Mouse (Mus musculus): ENCODE measurements around the gene Col9a2. TPM values are rescaled to one million over a fixed set of nuclear protein-coding genes. Genes with fewer than 3 reads are reported as not detected.

Gene Col9a2
- total RNA-seq, 2 experiments from 2014 or later: not detected

DNA sequence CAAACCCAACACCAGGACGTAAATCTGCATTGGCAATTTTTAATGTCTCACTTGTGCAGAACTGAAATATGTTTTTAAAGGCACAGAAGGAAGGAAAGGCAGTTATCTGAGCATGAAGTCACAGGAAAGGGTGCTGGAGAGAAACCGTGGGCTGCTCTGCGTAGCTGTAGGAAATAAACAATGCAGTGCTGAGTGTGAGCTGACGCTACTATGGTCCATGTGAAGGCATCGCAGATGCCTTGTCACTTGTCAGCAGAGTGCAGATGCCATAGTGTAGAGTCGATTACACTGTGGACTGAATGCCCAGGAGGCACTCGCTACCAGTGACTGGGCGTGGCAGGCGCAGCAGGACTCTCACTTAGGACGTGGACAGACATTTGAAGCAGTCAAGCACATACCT, 20.0 kb downstream of the Col9a2 start:
- peak; percentile 89 for ATAC-seq (replicated peaks; ENCODE audit: low FRiP score, poor library complexity, severe bottlenecking)

DNA sequence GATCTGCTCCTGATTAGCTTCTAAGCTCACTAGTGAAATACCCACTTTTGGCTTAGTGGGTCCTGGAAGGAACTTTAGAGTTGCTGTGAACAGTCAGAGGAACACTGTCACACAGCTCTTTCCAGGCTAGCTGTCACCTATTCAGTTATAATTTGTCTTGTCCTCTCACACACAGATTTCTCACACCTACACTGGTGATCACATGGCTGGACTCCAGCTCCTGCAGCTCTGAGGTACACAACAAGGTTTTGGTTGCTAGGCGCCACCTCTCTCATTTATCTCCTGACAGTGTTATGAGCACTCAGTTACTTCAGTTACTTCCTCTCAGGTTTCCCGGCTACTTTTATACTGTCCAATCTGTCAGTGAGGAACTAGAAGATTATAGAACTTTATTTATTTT, 26.2 kb downstream of the Col9a2 start:
- ATAC-seq (replicated peaks; ENCODE audit: low FRiP score, poor library complexity, severe bottlenecking): no peak

DNA sequence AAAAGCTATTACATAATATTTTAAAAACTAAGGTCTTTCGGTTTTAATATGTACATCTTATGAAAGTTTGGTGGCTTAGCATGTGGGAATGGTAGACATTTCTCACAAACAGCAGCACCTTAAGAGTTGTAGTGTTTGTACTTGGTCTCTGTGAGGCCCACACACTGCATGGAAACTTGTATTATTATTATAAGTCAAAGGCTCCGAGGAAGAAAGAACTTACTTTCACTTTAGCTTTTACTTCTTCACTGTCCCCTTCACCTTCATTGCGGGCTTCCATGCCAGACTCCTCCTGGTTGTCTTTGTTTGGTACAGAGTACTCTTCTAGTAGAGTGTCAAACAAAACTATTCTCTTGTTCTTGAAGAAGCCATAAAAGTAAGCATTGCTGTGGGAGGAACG, 35.1 kb downstream of the Col9a2 start:
- no peak for ATAC-seq (replicated peaks; ENCODE audit: low FRiP score, poor library complexity, severe bottlenecking)

DNA sequence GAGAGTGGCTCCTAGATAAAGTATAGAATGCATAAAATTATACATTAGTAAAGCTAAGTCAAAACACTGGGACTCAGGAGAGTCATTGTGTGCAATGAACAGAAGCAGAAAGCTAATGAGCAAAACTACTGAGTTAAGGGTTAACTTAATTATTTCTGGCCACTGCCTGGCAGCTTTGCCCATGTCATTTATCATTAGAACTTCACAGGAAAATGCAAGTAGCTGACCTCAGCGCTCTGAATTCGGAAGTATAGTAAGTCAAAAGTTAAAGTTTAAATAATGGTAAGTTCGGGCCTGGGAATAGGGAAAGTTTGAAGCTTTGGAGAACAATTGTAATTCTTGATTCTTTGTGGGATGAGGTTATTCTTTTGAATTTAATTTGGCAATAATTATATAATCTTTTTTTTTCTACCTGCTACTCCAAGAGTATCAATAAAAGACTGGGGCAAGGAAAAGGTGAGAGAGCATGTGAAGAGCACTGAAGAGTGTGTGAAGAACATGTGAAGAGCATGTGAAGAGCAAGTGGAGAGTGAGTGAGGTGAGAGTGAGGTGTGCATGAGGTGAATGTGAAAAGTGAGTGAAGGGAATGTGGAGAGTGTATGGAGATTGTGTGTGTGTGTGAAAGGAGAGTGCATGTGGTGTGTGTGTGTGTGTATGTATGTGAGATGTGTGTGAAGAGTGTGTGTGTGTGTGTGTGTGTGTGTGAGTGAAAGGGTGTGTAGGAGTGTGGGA, 38.9 kb downstream of the Col9a2 start:
- no peak for ATAC-seq (replicated peaks; ENCODE audit: low FRiP score, poor library complexity, severe bottlenecking)

DNA sequence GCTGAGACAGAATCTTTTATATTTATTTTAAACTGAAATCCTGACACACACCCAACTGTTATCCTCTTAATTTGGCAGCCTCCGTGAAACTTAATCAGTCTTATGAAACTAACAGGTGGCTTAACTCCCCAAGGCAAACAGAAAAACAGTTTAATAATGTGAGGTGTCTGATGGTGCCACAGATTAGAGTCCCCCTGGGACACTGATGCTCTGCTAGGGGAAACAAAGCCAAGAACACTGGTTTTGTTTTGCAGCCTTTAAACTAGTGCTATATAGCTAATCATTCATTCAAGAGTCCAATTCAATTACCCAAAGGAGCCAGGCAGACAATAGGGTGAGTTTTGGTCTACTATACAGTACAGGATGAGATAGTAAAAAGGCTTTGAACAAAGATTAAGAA, 41.2 kb downstream of the Col9a2 start:
- ATAC-seq (replicated peaks; ENCODE audit: low FRiP score, poor library complexity, severe bottlenecking): no peak

DNA sequence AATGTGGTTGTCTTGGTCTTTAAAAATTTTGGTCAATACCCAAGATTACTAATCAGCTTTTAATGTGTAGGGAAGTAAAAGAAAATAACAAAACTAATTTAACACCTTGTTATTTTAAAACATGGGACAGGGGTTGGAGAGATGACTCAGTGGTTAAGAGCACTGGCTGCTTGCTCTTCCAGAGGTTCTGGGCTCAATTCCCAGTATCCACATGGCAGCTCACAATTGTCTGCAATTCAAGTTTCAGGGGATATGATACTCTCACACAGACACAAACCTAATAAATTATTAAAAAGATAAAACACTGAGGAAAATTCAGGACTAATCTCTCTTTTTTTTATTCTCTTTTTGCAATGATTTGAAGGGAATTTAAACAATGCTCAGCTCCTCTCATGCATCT, 45.3 kb downstream of the Col9a2 start:
- ATAC-seq (replicated peaks; ENCODE audit: low FRiP score, poor library complexity, severe bottlenecking): no peak

DNA sequence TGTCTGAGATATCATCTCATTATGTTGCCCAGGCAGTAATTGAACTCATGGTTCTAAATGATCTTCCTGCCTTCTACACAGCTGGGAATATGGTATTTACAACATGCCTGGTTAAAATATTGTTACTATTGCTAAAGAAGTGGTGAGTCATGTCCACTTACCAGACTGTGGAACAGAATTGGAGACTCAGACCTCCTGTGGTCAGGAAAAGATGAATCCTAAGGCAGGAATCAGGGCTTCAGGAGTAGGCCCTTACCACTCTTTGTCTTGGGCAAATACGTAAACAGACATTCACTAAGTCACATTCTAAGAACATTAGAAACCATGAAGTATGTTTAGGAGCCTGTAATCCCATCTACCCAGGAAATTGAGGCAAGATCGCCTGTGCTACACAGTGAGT, 49.5 kb downstream of the Col9a2 start:
- no peak for ATAC-seq (replicated peaks; ENCODE audit: low FRiP score, poor library complexity, severe bottlenecking)

DNA sequence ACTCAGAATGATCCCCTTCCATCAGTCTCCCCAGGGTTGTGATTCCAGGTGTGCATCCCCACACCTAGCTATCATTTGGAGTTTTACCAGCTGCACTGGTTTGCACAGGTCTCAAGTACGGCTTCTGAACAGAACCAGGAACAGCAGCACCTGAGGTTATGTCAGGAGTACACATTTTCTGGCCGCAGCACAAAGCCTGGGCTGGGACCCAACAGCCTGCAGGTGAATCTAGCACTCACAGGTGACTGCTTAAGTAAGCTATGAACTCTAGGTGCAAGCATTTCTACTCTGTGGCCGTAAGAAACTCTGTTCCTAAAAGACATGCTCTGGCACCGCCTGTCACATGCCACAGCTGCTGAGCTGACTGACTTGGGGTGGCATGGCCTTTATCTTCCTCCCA, 51.0 kb downstream of the Col9a2 start:
- no peak for ATAC-seq (replicated peaks; ENCODE audit: low FRiP score, poor library complexity, severe bottlenecking)

DNA sequence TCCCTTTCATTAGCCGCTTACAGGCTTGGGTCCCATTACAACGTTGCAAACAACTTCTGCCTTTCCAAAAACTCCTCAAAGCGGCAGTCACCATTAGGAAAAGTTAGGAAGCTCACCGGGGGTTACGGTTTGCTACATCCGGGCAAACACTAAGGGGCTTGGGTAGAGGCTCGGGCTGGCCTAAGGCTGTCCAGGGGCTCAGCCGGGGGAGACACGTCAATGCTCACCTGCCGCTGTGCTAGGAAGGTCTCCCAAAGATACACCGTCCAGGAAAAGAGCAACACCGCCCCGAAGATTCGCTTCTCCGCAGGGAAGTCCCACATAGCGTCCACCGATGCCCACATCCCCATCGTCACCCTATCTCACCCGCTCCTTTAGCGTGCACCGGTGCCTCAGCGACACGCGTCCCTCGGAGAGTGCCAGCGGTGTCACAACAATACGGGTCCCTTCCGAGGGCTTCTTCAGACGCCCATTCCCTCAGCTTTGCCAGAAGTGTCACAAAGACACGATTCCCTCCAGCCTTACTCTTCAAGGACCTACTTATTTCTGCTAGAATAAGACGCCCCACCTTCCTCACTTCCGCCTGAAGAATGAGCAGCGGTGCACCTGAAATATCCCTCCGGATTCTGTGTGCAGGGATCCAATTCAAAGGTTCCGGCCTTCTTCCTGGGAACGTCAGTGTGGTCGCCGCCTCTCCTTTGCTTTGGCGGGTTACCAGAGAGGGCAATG, 58.6 kb downstream of the Col9a2 start, which contains the start of gene Zmpste24:
TSS of gene Zmpste24 (minus strand) at position 592 of the 729 bp plus-strand sequence.
- ATAC-seq (replicated peaks; ENCODE audit: low FRiP score, poor library complexity, severe bottlenecking): peak; percentile 92

DNA sequence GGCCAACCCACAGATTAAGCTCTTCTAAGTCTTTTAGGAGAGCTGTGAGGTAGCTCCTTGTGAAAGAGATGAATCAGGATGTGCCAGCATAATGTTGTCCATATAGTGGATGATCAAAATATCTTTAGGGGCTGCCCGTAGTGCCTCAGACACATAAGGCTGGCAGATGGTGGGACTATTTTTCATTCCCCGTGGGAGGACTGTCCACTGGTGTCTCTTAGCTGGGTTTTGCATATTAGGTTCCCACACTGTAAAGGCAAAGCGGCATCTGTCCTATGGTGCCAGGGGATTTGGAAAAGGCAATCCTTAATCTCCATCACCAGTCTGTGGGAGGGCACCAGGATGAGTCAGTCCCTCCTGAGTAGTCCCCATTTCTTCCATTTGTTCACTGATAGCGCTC, 64.1 kb downstream of the Col9a2 start:
- ATAC-seq (replicated peaks; ENCODE audit: low FRiP score, poor library complexity, severe bottlenecking): no peak

Other genes with a start within 250 kb of the Col9a2 start
- gene Nfyc, start 207.8 kb upstream of the Col9a2 start, total RNA-seq (2015; ENCODE audit: low replicate concordance): 76.4 and 87.2 TPM in 2 replicates
- 50.5 and 102 TPM in 2 replicates for gene Nfyc, start 207.8 kb upstream of the Col9a2 start, total RNA-seq (2017; ENCODE audit: low replicate concordance)
- 1.7 and 5.0 TPM in 2 replicates for gene Rims3, start 184.6 kb upstream of the Col9a2 start, total RNA-seq (2015; ENCODE audit: low replicate concordance)
- 2.1 TPM in 1 of 2 replicates, not detected in the other for gene Rims3, start 184.6 kb upstream of the Col9a2 start, total RNA-seq (2017; ENCODE audit: low replicate concordance)
- 9.4 and 10.1 TPM in 2 replicates for gene Exo5, start 114.4 kb upstream of the Col9a2 start, total RNA-seq (2015; ENCODE audit: low replicate concordance)
- gene Exo5, start 114.4 kb upstream of the Col9a2 start, total RNA-seq (2017; ENCODE audit: low replicate concordance): 3.5 and 4.2 TPM in 2 replicates
- not detected in 2 replicates for gene Zfp69, start 87.7 kb upstream of the Col9a2 start, total RNA-seq (2015; ENCODE audit: low replicate concordance)
- not detected in 2 replicates for gene Zfp69, start 87.7 kb upstream of the Col9a2 start, total RNA-seq (2017; ENCODE audit: low replicate concordance)
- 44.0 and 57.3 TPM in 2 replicates for gene Smap2, start 22.1 kb upstream of the Col9a2 start, total RNA-seq (2015; ENCODE audit: low replicate concordance)
- gene Smap2, start 22.1 kb upstream of the Col9a2 start, total RNA-seq (2017; ENCODE audit: low replicate concordance): 28.8 and 31.5 TPM in 2 replicates
- 31.9 and 32.4 TPM in 2 replicates for gene Zmpste24, start 58.9 kb downstream of the Col9a2 start, total RNA-seq (2015; ENCODE audit: low replicate concordance)
- gene Zmpste24, start 58.9 kb downstream of the Col9a2 start, total RNA-seq (2017; ENCODE audit: low replicate concordance): 10.8 and 25.5 TPM in 2 replicates
- not detected in 2 replicates for gene Tmco2, start 69.8 kb downstream of the Col9a2 start, total RNA-seq (2015; ENCODE audit: low replicate concordance)
- not detected in 2 replicates for gene Tmco2, start 69.8 kb downstream of the Col9a2 start, total RNA-seq (2017; ENCODE audit: low replicate concordance)
- gene Rlf, start 175.7 kb downstream of the Col9a2 start, total RNA-seq (2015; ENCODE audit: low replicate concordance): 17.7 and 31.9 TPM in 2 replicates
- gene Rlf, start 175.7 kb downstream of the Col9a2 start, total RNA-seq (2017; ENCODE audit: low replicate concordance): 40.4 and 47.4 TPM in 2 replicates